Mouse (Mus musculus): ENCODE results near the gene Atpif1. TPM values are rescaled to one million over a fixed set of nuclear protein-coding genes. Genes with fewer than 3 reads are reported as not detected.
A peak's percentile ranks its signal among the peaks of the same experiment; 100 is the strongest.

Gene Atpif1
- polyA plus RNA-seq, 1 experiment from 2014 or later: 936 TPM

DNA sequence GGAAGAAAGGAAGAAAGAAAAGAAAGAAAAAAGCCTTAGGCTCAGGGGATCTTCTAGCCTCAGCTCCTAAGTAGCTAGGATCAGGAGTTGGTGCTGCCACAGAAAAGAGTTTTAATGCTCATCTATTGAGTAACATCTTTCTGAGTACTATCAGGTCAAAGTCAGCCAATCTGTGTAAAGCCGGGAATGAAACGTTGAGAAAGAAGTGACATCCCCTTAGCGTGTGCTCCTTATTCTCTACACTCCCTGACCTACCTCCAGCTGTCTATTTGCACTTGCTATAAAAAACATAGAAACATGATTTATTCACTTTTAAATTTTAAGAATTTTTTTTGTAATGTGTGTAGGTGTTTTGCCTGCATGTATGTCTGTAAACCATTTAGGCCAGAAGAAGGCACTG, 14.3 kb downstream of the Atpif1 start:
- Histone ChIP-seq H3K9ac (no peak overlapping the region), H3K4me2 (replicated peaks) (no peak overlapping the region), H3K9me3 (no peaks in the 10 kb centered on the region), H3K4me1 (peaks cover 3% of the 10 kb centered on the region; the same call in 1 of the 2 replicates), H3K27me3 (no peaks in the 10 kb centered on the region), H3K27ac (no peak overlapping the region), H3K36me3 (no peaks in the 10 kb centered on the region), H3K4me3 (no peak overlapping the region)
- 86% methylated on average over 3 of the region's 3 CpGs for WGBS
- no peak for ATAC-seq (ENCODE audit: low FRiP score, low read depth)

DNA sequence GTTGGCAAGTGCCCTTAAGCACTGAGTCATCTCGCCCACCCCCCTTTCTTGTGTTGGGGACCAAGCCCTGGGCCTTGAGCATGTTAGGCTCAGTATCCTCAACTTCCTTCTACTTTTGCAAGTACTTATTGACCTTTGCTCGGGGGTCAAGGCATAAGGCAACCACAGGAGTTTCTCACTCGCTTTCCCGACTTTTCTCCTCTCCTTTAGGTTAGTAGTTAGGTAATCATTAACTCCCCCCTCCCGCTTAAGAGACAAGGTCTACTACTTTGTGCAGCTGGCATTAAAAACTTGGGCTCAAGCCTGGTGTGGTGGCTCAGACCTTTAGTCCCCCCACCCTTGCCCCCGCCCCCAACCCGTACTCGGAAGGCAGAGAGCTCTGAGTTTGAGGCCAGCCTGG, 15.4 kb downstream of the Atpif1 start:
- WGBS: 81% methylated on average over 8 of the region's 8 CpGs
- H3K27me3 ChIP-seq: no peaks in the 10 kb centered on the region
- no peak for ATAC-seq (ENCODE audit: low FRiP score, low read depth)

GRCm38 (mm10) chr4:132515369-132516155, 17.9 kb downstream of the Atpif1 start:
- peak overlapping the region; percentile 59 for H3K9ac ChIP-seq
- peak; percentile 95 for ATAC-seq (ENCODE audit: low FRiP score, low read depth)
- peak overlapping the region; percentile 82 for H3K27ac ChIP-seq
- H3K27me3 ChIP-seq: no peaks in the 10 kb centered on the region
- H3K36me3 ChIP-seq: no peaks in the 10 kb centered on the region
- 19% methylated on average over 22 of the region's 22 CpGs for WGBS
- peak overlapping the region; percentile 91 for H3K4me2 ChIP-seq (replicated peaks)
- H3K4me3 ChIP-seq: peak overlapping the region; percentile 51
- no peaks in the 10 kb centered on the region for H3K9me3 ChIP-seq
- H3K4me1 ChIP-seq: peaks cover 6% of the 10 kb centered on the region

More for the DNA sequence above, 15.4 kb downstream of the Atpif1 start:
- H3K4me3 ChIP-seq: no peak overlapping the region
- H3K36me3 ChIP-seq: no peaks in the 10 kb centered on the region
- no peaks in the 10 kb centered on the region for H3K9me3 ChIP-seq
- H3K9ac ChIP-seq: no peak overlapping the region
- H3K4me1 ChIP-seq: peaks cover 4% of the 10 kb centered on the region; the same call in 1 of the 2 replicates
- no peak overlapping the region for H3K27ac ChIP-seq
- no peak overlapping the region for H3K4me2 ChIP-seq (replicated peaks)

GRCm38 (mm10) chr4:132514555-132515135, 18.8 kb downstream of the Atpif1 start:
- 2% methylated on average over 21 of the region's 21 CpGs for WGBS
- peak overlapping the region; percentile 51 for H3K4me3 ChIP-seq
- ATAC-seq (ENCODE audit: low FRiP score, low read depth): peak; percentile 2; the same call in 1 of the 2 replicates

GRCm38 (mm10) chr4:132513395-132514273, 19.8 kb downstream of the Atpif1 start:
- Histone ChIP-seq H3K4me1 (peaks cover 14% of the 10 kb centered on the region), H3K9ac (no peak overlapping the region; the same call in 1 of the 2 replicates), H3K4me3 (no peak overlapping the region), H3K27me3 (no peaks in the 10 kb centered on the region), H3K4me2 (replicated peaks) (peak overlapping the region; percentile 91; the same call in 1 of the 2 replicates), H3K9me3 (no peaks in the 10 kb centered on the region), H3K36me3 (no peaks in the 10 kb centered on the region), H3K27ac (no peak overlapping the region)
- no peak for ATAC-seq (ENCODE audit: low FRiP score, low read depth)
- WGBS: 36% methylated on average over 14 of the region's 14 CpGs

More at GRCm38 (mm10) chr4:132514555-132515135, 18.8 kb downstream of the Atpif1 start:
- Histone ChIP-seq H3K9ac (peak overlapping the region; percentile 59), H3K36me3 (no peaks in the 10 kb centered on the region), H3K27ac (peak overlapping the region; percentile 82), H3K4me1 (peaks cover 7% of the 10 kb centered on the region), H3K4me2 (replicated peaks) (peak overlapping the region; percentile 91), H3K27me3 (no peaks in the 10 kb centered on the region), H3K9me3 (no peaks in the 10 kb centered on the region)

DNA sequence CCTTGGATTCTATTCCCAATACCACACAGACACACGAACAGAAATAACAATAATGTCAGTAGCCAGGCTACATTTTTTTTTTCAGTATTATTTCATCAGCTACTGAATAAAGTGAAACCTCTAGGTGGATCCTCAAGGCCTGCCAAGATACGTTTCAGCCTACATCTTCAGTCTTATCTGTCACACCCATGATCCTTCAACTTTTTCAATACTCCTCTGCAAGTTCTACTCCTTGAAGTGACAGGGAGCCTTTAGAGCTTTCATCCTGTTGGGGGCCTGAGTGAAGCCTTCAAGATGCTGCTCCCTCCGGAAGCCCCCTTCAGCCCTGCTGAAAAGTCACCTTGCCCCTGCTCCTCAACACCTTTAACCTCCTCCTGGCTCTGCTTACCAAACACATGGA, 21.4 kb downstream of the Atpif1 start:
- H3K36me3 ChIP-seq: no peaks in the 10 kb centered on the region
- ATAC-seq (ENCODE audit: low FRiP score, low read depth): no peak
- WGBS: 73% methylated on average over 3 of the region's 3 CpGs
- no peaks in the 10 kb centered on the region for H3K9me3 ChIP-seq
- peaks cover 20% of the 10 kb centered on the region for H3K4me1 ChIP-seq
- H3K4me3 ChIP-seq: no peak overlapping the region
- H3K9ac ChIP-seq: no peak overlapping the region
- no peak overlapping the region for H3K4me2 ChIP-seq (replicated peaks)
- no peak overlapping the region for H3K27ac ChIP-seq
- H3K27me3 ChIP-seq: no peaks in the 10 kb centered on the region

- under 1% methylated on average over 32 of the region's 32 CpGs for WGBS
- Histone ChIP-seq H3K9ac (peak within 1 kb of the TSS; percentile 77), H3K4me1 (peaks cover 22% of the 10 kb centered on the region), H3K27me3 (no peaks in the 10 kb centered on the region), H3K36me3 (no peaks in the 10 kb centered on the region), H3K4me3 (peak within 1 kb of the TSS; percentile 83), H3K9me3 (no peaks in the 10 kb centered on the region), H3K27ac (peak within 1 kb of the TSS; percentile 63; the same call in 1 of the 2 replicates), H3K4me2 (replicated peaks) (peak within 1 kb of the TSS; percentile 86)
- peak; percentile 89 for ATAC-seq (ENCODE audit: low FRiP score, low read depth)
These were observed 23.1 kb downstream of the Atpif1 start, which contains the start of gene Sesn2 for GRCm38 (mm10) chr4:132510352-132510798. Gene Sesn2 (minus strand): TSS chr4:132510501.

DNA sequence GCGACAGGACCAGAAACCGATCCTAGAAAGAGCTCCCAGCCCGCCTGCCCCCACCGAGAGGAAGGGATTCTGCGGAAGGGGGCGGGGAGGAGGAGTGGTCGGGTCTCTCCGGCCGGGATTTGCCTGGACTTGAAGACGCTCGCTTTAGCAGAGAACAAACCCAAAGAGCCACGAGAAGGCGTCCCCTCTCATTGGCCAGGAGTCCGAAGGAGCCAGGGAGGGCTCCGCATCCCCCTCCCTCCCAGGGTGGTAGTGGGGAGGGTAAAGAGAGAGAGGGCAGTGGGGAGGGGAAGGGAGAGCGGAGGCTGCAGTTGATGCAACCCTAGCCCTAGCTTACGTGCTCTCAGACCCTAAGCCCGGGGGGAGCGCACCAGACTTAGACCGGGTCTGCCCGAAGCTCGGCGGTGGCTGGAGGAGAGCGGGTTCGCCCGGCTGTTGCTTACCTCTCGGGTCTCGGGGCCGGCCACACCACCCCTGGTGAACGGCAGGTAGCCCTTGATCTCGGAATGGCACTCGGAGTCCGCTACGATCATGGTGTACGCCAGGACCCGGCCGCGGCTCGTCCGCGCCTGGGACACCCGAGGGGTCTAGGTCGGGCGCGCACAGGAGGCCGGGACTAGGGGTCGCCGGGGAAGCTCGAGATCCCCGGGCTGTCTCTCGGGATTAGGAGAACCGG, 23.7 kb downstream of the Atpif1 start:
- peak; percentile 84 for ATAC-seq (ENCODE audit: low FRiP score, low read depth)
- Histone ChIP-seq H3K9me3 (no peaks in the 10 kb centered on the region), H3K9ac (peak overlapping the region; percentile 77), H3K27me3 (no peaks in the 10 kb centered on the region), H3K4me3 (peak overlapping the region; percentile 83), H3K36me3 (no peaks in the 10 kb centered on the region), H3K4me2 (replicated peaks) (peak overlapping the region; percentile 86), H3K4me1 (peaks cover 22% of the 10 kb centered on the region), H3K27ac (peak overlapping the region; percentile 63; the same call in 1 of the 2 replicates)
- WGBS: under 1% methylated on average over 51 of the region's 52 CpGs

GRCm38 (mm10) chr4:132507210-132507609, 26.2 kb downstream of the Atpif1 start:
- no peak for ATAC-seq (ENCODE audit: low FRiP score, low read depth)
- Histone ChIP-seq H3K36me3 (no peaks in the 10 kb centered on the region), H3K9me3 (no peaks in the 10 kb centered on the region), H3K27ac (no peak overlapping the region), H3K9ac (no peak overlapping the region), H3K27me3 (no peaks in the 10 kb centered on the region), H3K4me3 (no peak overlapping the region), H3K4me1 (peaks cover 18% of the 10 kb centered on the region), H3K4me2 (replicated peaks) (no peak overlapping the region)
- WGBS: 43% methylated on average over 2 of the region's 2 CpGs

DNA sequence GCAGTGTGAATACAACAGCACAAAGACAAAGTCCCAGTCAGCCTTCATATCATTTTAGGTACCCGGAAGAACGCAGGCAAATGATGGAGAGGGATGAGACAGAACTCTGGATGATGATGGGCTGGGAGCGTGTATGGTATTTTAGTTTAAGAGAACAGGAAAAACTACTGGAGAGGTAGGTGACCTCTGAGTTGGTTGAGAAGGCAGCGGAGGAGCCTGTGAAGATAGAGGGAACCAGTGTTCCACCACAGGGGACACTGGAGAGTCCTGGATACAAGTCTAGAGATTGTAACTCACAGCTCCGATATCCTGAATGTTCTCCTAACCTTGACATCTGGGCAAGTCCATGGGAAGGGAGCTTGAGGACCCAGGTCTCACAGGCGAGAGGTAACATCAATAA, 27.2 kb downstream of the Atpif1 start:
- ATAC-seq (ENCODE audit: low FRiP score, low read depth): no peak
- no peak overlapping the region for H3K4me3 ChIP-seq
- no peak overlapping the region for H3K4me2 ChIP-seq (replicated peaks)
- no peaks in the 10 kb centered on the region for H3K9me3 ChIP-seq
- H3K27ac ChIP-seq: no peak overlapping the region
- H3K4me1 ChIP-seq: peaks cover 18% of the 10 kb centered on the region
- no peaks in the 10 kb centered on the region for H3K27me3 ChIP-seq
- no peak overlapping the region for H3K9ac ChIP-seq
- 77% methylated on average over 6 of the region's 6 CpGs for WGBS
- no peaks in the 10 kb centered on the region for H3K36me3 ChIP-seq

DNA sequence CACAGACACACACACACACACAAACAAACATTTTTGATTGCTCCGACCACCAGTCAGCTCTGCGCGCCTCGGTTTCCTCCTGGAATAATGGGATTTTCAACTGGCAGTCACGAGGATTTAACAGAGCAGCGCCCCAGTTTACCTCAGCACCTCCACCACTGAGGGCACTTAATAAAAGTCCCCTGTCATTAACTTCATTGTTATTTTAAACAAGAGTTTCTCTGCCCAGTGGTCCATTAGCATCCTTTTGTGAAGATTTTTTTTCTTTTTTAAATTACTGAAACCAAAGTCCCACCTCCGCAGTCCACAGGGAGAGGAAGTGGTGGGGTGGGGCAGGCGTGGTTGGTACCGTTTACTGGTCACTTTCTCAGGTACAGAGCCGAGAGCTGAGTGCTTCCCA, 27.7 kb downstream of the Atpif1 start:
- H3K9me3 ChIP-seq: no peaks in the 10 kb centered on the region
- 41% methylated on average over 10 of the region's 10 CpGs for WGBS
- H3K9ac ChIP-seq: no peak overlapping the region
- H3K27me3 ChIP-seq: no peaks in the 10 kb centered on the region
- H3K27ac ChIP-seq: no peak overlapping the region
- H3K4me3 ChIP-seq: no peak overlapping the region
- no peaks in the 10 kb centered on the region for H3K36me3 ChIP-seq
- no peak overlapping the region for H3K4me2 ChIP-seq (replicated peaks)
- H3K4me1 ChIP-seq: peaks cover 18% of the 10 kb centered on the region
- ATAC-seq (ENCODE audit: low FRiP score, low read depth): no peak

Measured in limb, embryonic 13.5 days (tissue).